ENCODE assay signal across 10 mouse cellular contexts in genomic region chr6:72215582-72215981, GRCm38 (mm10). TPM values are rescaled to one million over a fixed set of nuclear protein-coding genes. Genes with fewer than 3 reads are reported as not detected.
DNase-seq lines count a peak whose midpoint lies in the region; ATAC-seq and TF ChIP-seq lines count a peak whose summit lies in the region.
"Had no signal": no experiment of that assay in that cellular context is flagged by ENCODE, and none has a peak within 500 bp of the region (broad histone marks: within the 10 kb centered on the region; RNA-seq: fewer than 3 reads in every experiment).

No protein-coding gene starts in this region.

- H3K27me3 ChIP-seq in heart, embryonic 16.5 days (ENCODE audit: control insufficient read depth, insufficient read depth, low read length) = no peaks in the 10 kb centered on the region
- 0 out of 2 replicates have a peak, but pooled peaks cover 16% of the 10 kb centered on the region for H3K27me3 ChIP-seq in liver, postnatal 0 days (ENCODE audit: insufficient read depth, low read length)

- TF ChIP-seq EP300 in liver, postnatal 0 days (IDR thresholded peaks at IDR 0.05; ENCODE audit: low read depth) = no peak

- intact Hi-C loops in gastrocnemius, postnatal 14 days (cut with DNase I; ENCODE audit: low total_unique reads) = no loop called here

- no peaks in the 10 kb centered on the region for H3K36me3 ChIP-seq in heart, embryonic 16.5 days (ENCODE audit: control insufficient read depth, insufficient read depth)
- no peaks in the 10 kb centered on the region for H3K36me3 ChIP-seq in liver, postnatal 0 days (replicated peaks; ENCODE audit: insufficient read depth, low read length)

- DNase-seq in gastrocnemius, postnatal 14 days = peak; percentile 42
- no peak for DNase-seq in gastrocnemius, adult 8-10 months (ENCODE audit: low spot score in 2 of 2)
- no peak for DNase-seq in liver, postnatal 0 days
- no peak for DNase-seq in urinary bladder, adult 2 months (ENCODE audit: low spot score)
- DNase-seq: adrenal gland, postnatal 14 days had no signal

- H3K27ac ChIP-seq in brown adipose tissue, adult 24 weeks (replicated peaks; ENCODE audit: low read depth, low read length) = peak overlapping the region; percentile 85
- peak overlapping the region; percentile 95 for H3K27ac ChIP-seq in heart, embryonic 16.5 days (ENCODE audit: low read length)
- H3K27ac ChIP-seq in liver, postnatal 0 days (ENCODE audit: low read depth) = peak overlapping the region; percentile 72

- H3K9ac ChIP-seq in heart, embryonic 16.5 days (ENCODE audit: low read length) = peak overlapping the region; percentile 59
- no peak overlapping the region for H3K9ac ChIP-seq in liver, postnatal 0 days (replicated peaks)

- no peak overlapping the region for H3K4me3 ChIP-seq in brown adipose tissue, adult 24 weeks (ENCODE audit: insufficient read depth, low read depth, low read length)
- H3K4me3 ChIP-seq in heart, embryonic 16.5 days (ENCODE audit: low read length) = no peak overlapping the region
- H3K4me3 ChIP-seq in liver, postnatal 0 days (ENCODE audit: low read depth, low read length) = no peak overlapping the region

- peak overlapping the region; percentile 60 for H3K4me2 ChIP-seq in heart, embryonic 16.5 days (ENCODE audit: low read depth, low read length)
- H3K4me2 ChIP-seq in liver, postnatal 0 days (ENCODE audit: low read depth, low read length) = no peak overlapping the region

- 26% methylated on average over 6 of the region's 6 CpGs for WGBS in heart, embryonic 16.5 days
- WGBS in liver, postnatal 0 days (ENCODE audit: insufficient replicate concordance) = 77% methylated on average over 6 of the region's 6 CpGs

- TF ChIP-seq CTCF in liver, postnatal 0 days (IDR thresholded peaks at IDR 0.05; ENCODE audit: low read depth) = no peak

- no peaks in the 10 kb centered on the region for H3K9me3 ChIP-seq in heart, embryonic 16.5 days (replicated peaks; ENCODE audit: control insufficient read depth, low read length)
- H3K9me3 ChIP-seq in liver, postnatal 0 days (ENCODE audit: low read length) = no peaks in the 10 kb centered on the region

- H3K4me1 ChIP-seq in brown adipose tissue, adult 24 weeks (ENCODE audit: control insufficient read depth, insufficient read depth, insufficient read length, low read length) = peaks cover 31% of the 10 kb centered on the region
- H3K4me1 ChIP-seq in heart, embryonic 16.5 days (ENCODE audit: control insufficient read depth, insufficient read depth, low read length) = peaks cover 77% of the 10 kb centered on the region
- H3K4me1 ChIP-seq in liver, postnatal 0 days (ENCODE audit: insufficient read depth) = peaks cover 14% of the 10 kb centered on the region; the same call in 1 of the 2 replicates

- ATAC-seq in heart, embryonic 16.5 days (replicated peaks; ENCODE audit: extremely low read depth, insufficient read depth, low FRiP score) = 0 out of 2 replicates have a peak, but pooled peaks have one; percentile 11
- ATAC-seq in liver, postnatal 0 days = peak; percentile 17; the same call in 1 of the 2 replicates
- no peak for ATAC-seq in frontal cortex, adult (ENCODE audit: low TSS enrichment)
- no peak for ATAC-seq in inflammation-experienced regulatory T-cells, adult 6 months

RNA-seq across cellular contexts. Expression of gene Atoh8, which starts 19.8 kb away (rescaled TPM):
- 1 to 10 TPM; 5.3 to 7.1 TPM for total RNA-seq in gastrocnemius, postnatal 14 days (2021)
- 1 to 10 TPM; 2.5 to 3.6 (median 3.2) TPM for total RNA-seq in gastrocnemius, adult 8-10 months (2022)
- 1.9 and 4.3 TPM in 2 replicates for polyA plus RNA-seq in brown adipose tissue, adult 24 weeks (2012; ENCODE audit: insufficient read depth, insufficient read length, missing spikeins)
- 14.5 and 17.0 TPM in 2 replicates for polyA plus RNA-seq in heart, embryonic 16.5 days (2015; fragmentation: Nextera tagmentation; extraction: Ambion mirVana)
- polyA plus RNA-seq in liver, postnatal 0 days (2015; fragmentation: Nextera tagmentation; extraction: Ambion mirVana) = 0.96 and 1.3 TPM in 2 replicates
- 20.2 and 24.1 TPM in 2 replicates for polyA plus RNA-seq in urinary bladder, adult 2 months (2012; rRNA removed)
- not detected for polyA plus RNA-seq in inflammation-experienced regulatory T-cells, adult 6 months (2017; shearing (Covaris generic))
- total RNA-seq: granulocyte monocyte progenitor cell, adult 5-6 weeks had no signal

Comparison
In these comparisons a context has a peak if more than half of its experiments do, and no peak if none do; other contexts are left out.
1. ATAC-seq: peak in heart, embryonic 16.5 days (single experiment) and liver, postnatal 0 days (single experiment); none in frontal cortex, adult (single experiment) and inflammation-experienced regulatory T-cells, adult 6 months (single experiment).
2. Peak in every context shown above with its lines, with median percentiles within 50 percentile points of each other: H3K27ac ChIP-seq.